Mouse (Mus musculus) liver, adult (tissue): Measurements from ENCODE around the gene Gm10181.

Experiments used
- GATA4 ChIP-seq: IDR thresholded peaks from 2 replicates; pipeline ENCODE4 v1.6.1; 2014; ENCODE audit warnings: mild to moderate bottlenecking, low read length; ENCODE audit not compliant: insufficient replicate concordance

Gm10181 gene

GRCm38 (mm10) chr9:25089122-25089521, at the start of gene Gm10181:
Gene Gm10181, plus strand, starts transcription at chr9:25089422.
- no peak for TF ChIP-seq GATA4

GRCm38 (mm10) chr9:25041665-25042064, 47.6 kb upstream of the Gm10181 start:
- no peak for TF ChIP-seq GATA4

GRCm38 (mm10) chr9:25042162-25043111, 46.8 kb upstream of the Gm10181 start:
- no peak for TF ChIP-seq GATA4

- no peak for TF ChIP-seq GATA4
Measured at GRCm38 (mm10) chr9:25044325-25044724, 44.9 kb upstream of the Gm10181 start.

GRCm38 (mm10) chr9:25048289-25048688, 40.9 kb upstream of the Gm10181 start:
- no peak for TF ChIP-seq GATA4

- no peak for TF ChIP-seq GATA4
Measured at GRCm38 (mm10) chr9:25048940-25049339, 40.3 kb upstream of the Gm10181 start.

GRCm38 (mm10) chr9:25051901-25052300, 37.3 kb upstream of the Gm10181 start:
- TF ChIP-seq GATA4: no peak

- TF ChIP-seq GATA4: no peak
Measured at GRCm38 (mm10) chr9:25055650-25056376, 33.4 kb upstream of the Gm10181 start.

- no peak for TF ChIP-seq GATA4
Measured at GRCm38 (mm10) chr9:25058726-25059125, 30.5 kb upstream of the Gm10181 start.

- no peak for TF ChIP-seq GATA4
Measured at GRCm38 (mm10) chr9:25072666-25073065, 16.6 kb upstream of the Gm10181 start.

- no peak for TF ChIP-seq GATA4
Measured at GRCm38 (mm10) chr9:25075977-25076376, 13.2 kb upstream of the Gm10181 start.

- no peak for TF ChIP-seq GATA4
Measured at GRCm38 (mm10) chr9:25076505-25076904, 12.7 kb upstream of the Gm10181 start.

GRCm38 (mm10) chr9:25090853-25091252, 1.6 kb downstream of the Gm10181 start:
- TF ChIP-seq GATA4: no peak

- no peak for TF ChIP-seq GATA4
Measured at GRCm38 (mm10) chr9:25102881-25103280, 13.7 kb downstream of the Gm10181 start.

GRCm38 (mm10) chr9:25104638-25105037, 15.4 kb downstream of the Gm10181 start:
- no peak for TF ChIP-seq GATA4

GRCm38 (mm10) chr9:25124048-25124447, 34.8 kb downstream of the Gm10181 start:
- no peak for TF ChIP-seq GATA4
